Mouse (Mus musculus): ENCODE results near the gene Otub2.

Gene Otub2

DNA sequence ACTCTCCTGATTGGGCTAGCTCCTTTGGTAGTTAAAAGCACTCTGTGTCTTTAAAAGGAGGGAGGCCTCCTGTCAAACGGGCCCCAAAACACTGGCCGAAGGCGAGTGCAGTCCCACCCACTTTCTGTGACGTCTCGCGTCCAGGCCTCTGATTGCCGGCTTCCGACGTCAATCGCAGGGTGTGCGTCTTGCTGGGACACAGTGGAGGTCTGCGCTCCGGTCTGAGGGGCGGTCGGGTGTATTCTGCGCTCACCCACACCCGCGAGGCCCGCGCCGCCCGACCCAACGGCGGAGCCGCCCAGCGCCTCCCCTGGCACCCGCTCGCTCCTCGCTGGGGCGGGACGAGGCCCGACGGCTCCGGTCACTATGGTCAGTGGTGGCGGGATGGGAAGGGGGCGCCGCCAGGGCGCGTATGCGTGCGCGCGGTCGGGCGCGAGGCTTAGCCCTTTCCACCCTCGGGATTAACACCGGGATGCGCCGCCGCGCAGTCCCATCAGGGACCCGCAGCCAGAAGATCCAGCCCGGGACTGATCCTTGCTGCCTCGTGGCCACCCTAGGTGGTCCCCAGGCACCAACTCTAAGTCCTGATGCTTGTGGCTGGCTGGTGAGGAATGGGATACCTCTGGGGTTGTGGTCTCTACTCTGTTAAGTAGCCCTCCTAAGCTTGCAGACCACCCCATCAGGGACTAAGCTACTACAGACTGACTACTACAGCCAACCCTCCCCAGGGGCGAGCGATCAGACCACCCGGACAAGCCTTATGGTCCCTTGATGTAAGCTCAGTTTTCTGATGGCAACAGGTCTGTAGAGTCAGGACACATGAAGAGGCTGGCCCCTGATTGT lies at the start of gene Otub2:
Gene Otub2, plus strand, starts transcription at position 178 of the 843 bp plus-strand sequence.
- peak; percentile 97 to 98 for DNase-seq (ENCODE audit: low spot score in 2 of 2)

DNA sequence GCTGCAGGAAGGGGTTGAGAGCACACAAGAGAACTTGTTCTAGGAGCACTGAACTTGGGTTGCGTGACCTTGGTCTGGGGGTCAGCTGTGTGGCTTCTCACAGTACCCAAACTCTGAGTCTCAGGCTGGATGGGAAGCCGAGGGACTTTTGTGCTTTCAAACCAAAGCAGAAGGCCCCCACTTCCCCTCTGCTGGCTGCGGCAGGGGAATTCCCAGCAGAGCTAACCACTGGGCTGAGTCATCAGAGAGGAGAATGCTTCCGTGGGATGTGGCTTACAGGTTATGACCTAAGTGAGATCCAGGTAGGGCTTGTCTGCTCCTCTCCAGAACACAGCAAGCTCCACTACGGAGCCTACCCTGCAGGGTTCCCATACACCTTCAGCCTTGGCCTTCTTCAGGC lies 47.3 kb upstream of the Otub2 start:
- DNase-seq (ENCODE audit: low spot score in 2 of 2): peak in 1 of 2 experiments; percentile 43

DNA sequence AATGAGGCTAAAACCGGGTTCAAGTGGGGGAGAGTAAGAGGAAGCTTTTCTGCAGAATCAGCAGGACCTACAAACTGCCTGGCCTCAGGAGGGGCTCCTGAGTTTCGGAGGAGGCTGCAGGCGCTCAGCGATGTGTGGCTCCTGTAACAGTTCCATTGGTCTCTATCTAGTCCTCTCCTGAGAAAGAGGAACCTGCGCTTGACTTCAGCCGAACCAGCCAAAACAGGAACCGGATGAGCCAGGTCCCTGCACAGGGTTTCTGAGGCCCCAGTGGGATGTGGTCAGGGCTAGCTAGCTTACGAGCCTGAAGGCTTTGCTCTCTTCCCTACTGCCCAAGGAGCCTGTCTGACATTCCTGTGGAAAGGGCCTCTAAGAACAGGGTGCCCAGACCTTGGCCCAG lies 45.0 kb upstream of the Otub2 start:
- peak in 1 of 2 experiments; percentile 69 for DNase-seq (ENCODE audit: low spot score in 2 of 2)

DNA sequence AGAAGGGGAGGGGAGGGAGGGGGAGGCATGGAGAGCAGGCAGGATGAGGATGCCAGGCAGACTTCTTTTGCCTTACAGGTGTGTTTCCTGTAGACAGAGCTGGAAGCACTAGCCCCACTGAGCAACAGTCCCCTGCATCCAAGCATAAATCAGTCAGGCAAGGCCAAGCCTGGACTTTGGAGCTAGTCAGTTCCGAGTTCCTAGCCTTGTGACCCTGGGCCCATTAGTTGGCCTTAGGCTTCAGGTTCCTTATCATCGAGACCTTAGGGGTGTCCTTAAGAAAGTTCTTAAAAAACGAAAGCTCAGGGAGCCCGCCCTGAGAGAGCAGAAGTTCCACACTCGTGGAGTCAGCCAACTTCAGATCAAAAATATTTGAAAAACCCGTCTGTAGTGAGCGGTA lies 43.5 kb upstream of the Otub2 start:
- no peak for DNase-seq (ENCODE audit: low spot score in 2 of 2)

DNA sequence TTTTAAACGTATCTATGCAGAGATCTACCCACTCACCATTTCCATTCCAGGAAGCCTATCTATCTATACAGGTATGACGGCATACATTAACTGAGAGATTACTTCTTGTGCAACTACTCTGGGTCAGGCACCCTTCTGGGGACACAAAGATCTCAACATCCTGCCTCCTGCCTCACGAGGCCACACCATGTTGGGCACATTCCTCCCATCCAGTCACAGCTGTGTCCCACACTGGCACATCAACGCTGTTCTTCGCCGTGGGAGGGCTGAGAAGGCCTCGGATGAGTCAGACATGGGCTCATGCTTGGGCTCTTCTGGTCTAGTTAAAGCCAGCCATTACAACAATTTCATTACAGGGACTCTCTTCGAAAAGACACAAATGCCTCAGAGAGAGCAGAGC lies 41.5 kb upstream of the Otub2 start:
- DNase-seq (ENCODE audit: low spot score in 2 of 2): no peak

DNA sequence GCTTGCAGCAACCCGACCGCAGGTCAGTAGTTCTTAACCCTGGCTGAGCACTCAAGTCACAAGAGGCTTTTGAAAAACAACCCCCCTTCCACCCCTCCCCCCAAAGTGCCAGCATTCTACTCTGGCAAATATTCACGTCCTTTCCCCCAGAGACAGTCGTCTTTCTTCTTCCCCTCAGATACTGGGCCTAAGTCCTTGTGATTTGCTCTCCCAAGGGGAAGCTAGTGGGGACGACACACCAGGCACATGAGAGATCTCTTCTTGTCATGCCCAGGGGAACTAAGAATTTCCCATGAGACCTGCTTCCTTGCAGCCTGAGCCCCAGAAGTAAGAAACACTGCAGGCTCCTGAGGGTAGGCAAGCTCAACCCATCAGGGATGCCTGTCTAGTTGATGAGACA lies 41.1 kb upstream of the Otub2 start:
- DNase-seq (ENCODE audit: low spot score in 2 of 2): no peak

DNA sequence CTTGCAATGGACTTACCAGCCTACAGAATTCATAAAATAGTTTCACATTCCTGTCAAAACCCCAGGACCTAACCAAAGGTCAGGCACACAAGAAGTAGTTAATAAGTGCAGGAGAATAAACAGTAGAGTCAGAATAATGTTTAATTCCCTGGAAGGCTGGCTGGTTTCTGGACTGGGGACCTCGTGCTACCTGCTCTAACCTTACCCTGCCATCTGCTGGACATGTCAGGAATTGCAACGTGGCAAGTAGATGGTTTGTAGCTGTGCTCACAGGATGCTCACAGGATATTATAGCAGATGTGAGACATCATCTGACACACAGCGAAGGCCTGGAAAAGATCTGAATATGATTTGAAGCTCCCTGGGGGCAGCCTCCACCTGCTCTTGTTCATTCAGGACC lies 40.0 kb upstream of the Otub2 start:
- DNase-seq (ENCODE audit: low spot score in 2 of 2): peak; percentile 64 to 77

DNA sequence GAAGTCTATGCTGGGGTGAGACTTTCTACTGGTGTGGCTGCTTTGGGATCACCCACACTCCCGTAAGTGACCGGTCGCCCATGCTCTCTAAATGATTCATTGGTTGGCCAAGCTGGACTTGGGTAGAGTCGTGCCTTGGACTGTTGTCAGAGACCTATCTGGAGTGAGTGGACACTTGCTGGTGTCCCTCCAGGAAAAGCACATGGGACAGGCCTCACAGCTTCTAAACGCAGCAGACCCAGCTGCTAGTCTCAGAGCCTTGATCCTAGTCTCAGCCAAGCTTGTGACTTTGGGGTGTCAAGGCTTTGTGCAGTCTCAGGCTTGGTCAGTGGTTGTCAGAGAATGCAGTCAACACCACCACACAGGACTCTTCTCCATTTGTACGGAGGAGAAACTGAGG lies 35.7 kb upstream of the Otub2 start:
- DNase-seq (ENCODE audit: low spot score in 2 of 2): peak; percentile 76 to 85

DNA sequence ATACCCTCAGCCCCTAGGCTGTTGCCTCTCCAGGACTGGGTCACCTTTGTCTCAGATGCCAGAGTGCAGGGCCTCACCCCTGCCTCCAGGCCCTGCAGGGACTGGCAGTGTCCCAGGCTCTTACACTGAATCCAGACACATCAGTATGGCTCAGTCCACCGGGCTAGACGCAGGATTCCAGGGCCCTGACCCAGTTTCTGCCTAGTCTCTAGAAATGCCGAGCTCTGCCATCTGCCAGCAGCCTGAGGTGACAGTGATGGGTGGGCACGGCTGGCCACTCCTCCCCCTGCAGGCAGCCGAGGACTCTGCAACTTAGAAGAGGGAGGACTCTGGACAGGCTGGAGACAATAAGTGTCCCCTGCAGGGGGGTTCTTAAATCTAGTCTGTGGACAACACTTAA lies 34.9 kb upstream of the Otub2 start:
- DNase-seq (ENCODE audit: low spot score in 2 of 2): peak; percentile 85 to 86

DNA sequence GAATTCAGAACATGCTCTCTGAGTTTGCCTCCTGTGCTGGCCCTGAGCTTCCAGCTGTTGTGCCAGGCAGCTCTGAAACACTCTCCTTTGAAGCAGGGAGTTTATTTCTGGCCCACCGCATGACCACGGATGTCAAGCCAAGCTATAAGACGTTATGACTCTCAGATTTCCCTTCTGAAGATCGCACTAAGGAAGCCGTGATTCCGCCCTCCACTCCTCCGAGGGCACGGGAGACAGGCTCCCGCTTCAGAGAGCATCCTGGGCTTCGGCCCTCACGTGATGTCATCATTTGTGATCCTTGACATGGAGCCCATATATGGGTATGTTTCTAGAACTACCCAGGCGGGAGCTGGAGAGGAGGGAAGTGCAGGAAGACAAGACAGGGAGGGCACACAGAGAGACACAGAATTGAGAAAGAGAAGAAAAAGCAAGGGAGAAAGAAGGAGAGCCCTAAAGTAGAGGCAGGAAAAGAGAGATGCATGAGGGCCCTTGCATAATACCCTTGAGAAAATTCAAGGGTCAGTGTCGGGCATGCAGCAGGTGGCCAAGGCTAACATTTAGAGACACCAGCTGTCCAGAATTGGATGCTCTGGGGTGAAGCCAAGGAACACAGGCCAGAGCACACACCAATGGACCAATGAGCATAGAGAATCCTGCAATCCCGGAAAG lies 32.6 kb upstream of the Otub2 start, which contains the start of gene Asb2:
Gene Asb2, minus strand, starts transcription at position 256 of the 669 bp plus-strand sequence.
- DNase-seq (ENCODE audit: low spot score in 2 of 2): peak; percentile 74 to 80

DNA sequence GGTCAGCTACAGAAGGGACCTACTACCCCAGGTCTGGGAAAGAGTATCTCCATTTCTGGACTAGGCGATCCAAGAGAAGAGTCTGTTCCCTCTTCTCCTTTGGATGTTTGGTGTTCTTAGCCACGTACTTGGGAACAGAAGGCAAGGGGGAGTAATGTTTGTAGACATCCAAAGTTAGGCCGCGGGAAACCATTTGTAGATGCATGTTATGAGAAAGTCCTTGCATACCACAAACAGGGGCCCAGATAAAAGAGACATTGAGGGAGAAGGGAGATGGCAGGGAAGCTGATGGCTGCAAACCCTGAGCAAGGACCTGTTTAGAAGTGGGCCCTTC lies 32.1 kb upstream of the Otub2 start:
- DNase-seq (ENCODE audit: low spot score in 2 of 2): no peak

DNA sequence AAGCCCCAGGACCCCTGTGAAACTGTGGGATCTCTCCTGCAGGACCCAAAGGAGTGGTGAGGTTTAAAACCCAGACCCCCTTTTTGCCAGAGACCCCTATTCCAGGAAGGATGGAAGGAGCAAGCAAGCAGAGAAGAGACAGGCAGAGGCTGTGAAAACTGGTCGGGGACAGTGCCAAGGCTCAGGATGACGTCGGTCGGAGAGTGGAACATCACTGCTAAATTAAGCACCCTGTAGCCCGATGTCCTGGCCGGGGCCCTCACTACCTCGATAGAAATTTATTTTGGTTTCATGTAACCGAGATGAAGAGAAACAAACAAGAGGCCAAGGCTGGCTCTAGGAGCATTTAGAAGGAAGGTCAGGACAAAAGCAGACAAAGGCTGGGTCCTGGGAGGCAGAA lies 30.3 kb upstream of the Otub2 start:
- DNase-seq (ENCODE audit: low spot score in 2 of 2): peak; percentile 69 to 83

DNA sequence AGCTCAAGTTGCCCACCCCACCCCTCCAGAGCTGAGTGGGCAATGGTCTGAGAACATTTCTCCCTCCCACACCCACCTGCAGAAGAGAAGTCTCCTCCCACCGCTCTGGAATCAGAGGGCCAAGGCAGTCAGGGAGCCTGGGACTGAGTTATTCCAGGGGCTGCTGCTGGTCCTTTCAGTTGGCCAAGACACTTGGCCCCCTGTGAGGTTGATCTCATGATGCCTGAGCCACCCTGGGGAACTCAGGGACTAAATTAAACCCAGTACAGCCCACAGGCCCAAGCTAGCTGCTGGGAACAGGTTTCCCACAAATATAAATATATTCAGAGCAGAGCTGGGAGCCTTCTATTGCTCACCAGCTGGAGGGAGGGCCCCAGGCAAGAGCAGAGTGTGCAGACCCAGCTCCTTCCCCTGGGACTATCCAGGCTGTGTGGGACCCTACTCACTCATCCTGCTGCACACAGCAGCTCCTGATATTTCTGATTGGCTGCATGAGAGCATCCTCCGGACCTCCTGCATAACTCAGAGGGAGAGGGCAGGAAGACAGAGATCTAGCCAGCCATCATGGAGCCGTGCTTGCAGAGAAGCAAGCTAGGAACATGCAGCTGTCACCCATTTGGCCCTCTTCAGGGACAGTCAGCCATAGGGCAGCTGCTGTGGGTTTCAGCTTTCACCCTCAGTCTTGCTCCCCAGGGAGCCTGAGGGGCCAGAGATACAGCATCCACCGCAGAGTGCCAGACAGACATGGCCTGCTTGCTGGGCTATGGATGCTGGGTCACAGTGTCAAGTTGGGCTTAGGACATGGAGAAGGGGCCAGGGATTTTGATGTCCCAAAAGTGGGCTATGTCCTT lies 29.3 kb upstream of the Otub2 start:
- peak in 1 of 2 experiments; percentile 63 for DNase-seq (ENCODE audit: low spot score in 2 of 2)

DNA sequence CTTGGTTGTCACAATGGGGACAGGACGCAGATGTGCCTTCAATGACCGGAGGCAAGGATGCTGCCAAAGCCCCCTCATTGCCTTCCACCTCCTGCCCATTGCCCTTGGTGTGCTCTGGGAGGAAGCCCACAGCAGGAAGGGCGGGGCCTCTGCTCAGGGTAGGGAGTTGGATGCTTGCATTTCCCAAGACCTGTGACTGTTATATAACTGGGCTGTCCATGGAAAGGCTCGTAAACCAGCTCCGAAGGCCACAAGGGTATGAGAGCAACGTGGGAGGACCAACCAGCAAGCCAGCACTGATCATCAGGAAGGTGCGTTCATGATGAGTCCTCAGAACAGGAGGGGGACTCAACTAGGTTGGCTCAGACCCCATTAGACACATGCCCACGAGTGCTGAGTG lies 27.7 kb upstream of the Otub2 start:
- no peak for DNase-seq (ENCODE audit: low spot score in 2 of 2)

DNA sequence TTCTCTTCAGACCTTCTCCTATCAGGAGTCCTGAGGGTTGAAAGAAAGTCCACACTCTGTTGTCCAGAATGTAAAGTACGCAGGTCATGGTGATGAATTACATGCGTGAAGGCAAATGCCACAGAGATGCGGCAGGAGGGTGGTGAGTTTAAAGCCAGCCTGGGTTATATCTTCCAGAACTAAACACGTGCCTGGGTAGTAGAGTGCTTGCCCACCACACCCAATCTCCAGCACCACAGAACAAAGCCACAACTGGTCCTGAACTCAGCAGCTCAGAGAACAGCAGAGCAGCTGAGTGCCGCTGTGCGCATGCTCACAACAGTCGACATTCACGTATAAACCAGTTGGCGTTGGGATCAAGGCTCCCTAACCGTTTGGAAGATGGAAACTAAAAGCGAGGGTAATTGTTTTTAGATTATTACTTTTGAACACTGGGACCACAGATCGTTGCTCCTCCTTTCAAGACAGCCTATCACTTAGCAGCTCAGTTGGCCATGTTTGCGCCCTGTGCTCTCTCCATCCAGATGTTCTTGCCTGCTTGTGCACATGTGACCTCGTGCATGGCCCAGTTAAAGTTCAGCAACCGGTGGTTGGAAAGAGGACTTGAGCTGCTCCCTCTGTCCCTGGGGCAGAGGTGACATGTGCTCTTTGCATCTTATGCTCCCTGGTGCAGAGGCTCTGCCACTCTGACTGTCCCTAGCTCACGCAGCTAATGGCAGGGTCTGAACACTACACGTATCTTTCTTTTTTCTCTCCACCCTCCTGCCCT lies 26.8 kb upstream of the Otub2 start:
- DNase-seq (ENCODE audit: low spot score in 2 of 2): peak; percentile 70 to 77

DNA sequence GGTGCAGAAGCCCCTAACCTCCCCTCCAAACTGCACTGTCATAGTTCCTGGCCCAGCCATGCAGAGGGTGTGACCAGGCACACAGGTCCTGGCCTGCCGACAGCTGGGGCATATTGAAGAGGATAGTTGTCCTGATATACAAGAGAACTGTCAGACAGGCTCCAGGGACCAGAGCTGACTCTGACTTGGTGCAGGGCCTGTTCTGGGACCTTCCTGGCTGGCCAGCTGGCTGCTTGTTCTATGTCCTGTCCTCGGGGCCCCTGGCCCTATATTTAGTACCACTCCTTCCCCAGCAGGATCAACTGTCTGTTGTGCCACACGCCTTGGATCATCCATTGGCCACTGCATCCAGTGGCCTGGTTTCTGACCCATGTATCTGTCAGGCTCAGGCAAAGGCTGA lies 26.1 kb upstream of the Otub2 start:
- peak; percentile 86 to 87 for DNase-seq (ENCODE audit: low spot score in 2 of 2)

DNA sequence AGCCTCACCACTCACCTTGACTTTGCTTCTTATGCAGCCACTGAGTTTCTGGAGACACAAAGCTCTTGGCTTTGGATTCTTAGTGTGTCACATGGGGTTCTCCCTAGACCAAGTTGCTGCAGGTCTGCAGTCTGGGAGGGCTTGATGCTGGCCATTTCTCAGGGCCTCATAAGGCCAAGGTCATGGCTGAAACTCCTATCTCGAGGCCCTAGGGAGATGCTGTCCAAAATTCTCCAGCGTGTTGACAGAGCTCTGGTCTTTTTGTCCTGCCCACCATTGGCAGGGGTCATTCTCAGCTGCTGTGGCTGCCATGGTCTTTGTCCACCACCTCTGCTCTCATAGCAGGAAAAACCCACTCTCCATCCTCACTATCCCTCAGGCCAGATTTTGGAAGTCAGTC lies 21.3 kb upstream of the Otub2 start:
- DNase-seq (ENCODE audit: low spot score in 2 of 2): no peak

DNA sequence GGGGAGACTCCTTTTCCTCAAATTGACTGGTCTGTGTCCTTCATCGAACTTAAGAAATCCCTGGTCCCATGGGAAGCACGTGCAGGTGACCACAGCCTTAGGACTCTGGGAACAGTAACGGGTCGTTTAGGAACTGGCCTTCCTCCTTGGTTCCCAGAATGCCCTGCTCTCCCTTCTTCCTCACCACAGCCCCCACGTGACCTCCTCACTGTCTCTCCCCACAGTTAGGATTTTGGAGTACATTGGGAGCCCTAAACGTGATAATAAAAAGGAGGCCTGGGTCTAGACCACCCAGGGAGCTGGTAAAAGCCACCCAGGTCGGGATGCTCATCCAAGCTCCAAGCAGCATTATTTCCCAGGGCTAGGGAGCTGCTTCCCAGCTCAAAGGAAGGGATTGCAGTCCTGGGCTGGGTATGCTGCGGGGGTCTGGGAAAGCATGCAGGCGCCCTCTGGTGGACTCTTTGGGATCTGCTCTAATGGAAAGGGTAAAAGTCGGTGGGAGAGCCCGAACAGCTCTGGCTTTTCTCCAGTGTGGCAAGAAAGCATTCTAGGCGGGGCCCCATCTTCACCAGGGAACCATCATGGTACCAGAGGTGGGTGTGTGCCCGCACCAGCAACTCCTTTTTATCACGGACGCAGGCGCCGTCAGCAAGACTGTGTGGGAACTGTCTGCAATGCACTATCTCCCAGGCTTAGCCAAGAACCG lies 20.7 kb upstream of the Otub2 start:
- DNase-seq (ENCODE audit: low spot score in 2 of 2): peak; percentile 72 to 79

DNA sequence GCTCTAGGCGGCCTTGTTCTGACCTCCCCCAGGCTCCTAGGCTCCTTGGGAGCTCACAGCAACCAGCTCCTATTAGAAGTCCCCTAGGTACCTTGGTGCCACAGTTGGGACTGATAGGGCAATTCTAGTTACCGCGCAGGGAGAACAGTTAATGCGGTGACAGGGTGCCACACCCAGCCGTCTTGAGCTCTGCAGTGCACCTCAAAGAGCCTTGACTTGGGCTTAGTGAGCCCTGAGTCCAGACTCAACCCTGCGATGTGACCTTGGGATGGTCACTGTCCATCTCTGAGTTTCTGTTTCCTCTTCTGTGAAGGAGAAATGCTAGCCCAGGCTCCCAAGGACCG lies 20.2 kb upstream of the Otub2 start:
- no peak for DNase-seq (ENCODE audit: low spot score in 2 of 2)

DNA sequence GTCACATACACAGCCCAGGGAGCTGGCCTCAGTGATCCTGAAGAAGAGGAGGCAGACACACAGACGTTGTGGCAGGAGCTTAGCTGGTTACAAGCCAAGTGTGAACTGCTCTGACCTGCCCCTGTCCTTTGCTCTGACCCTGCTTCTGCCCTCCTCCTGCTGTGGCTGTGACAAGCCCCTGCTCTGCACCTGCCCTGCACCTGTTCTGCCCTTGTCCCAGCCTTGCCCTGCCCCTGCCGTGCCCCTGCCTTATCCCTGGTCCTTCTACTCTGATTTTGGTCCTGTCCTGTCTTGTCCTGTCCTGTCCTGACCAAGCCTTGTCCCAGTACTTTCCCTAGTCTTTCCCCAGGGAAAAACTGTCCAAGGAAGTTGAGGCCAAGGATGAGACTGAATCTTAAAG lies 19.7 kb upstream of the Otub2 start:
- DNase-seq (ENCODE audit: low spot score in 2 of 2): no peak

DNA sequence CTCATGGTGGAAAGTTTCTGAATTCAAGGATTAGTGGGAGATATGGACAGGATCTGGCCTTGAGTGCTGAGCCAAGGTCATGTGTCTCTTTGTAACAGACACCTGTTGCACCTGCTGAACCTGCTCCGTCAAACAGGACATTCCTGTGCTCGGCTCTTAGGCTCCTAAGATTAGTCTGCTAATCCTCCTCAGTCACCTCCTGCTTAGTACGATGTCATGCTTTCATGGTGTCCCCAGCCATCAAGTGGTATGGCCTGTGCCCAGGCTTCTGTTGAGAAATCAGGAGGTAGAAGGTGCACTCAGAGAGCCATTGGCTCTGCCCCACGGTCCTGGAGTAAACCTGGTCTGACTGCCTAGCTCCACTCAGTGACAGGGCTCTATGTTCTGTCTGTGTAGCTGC lies 17.6 kb upstream of the Otub2 start:
- no peak for DNase-seq (ENCODE audit: low spot score in 2 of 2)
